Mouse (Mus musculus): Measurements from ENCODE around the gene Gm4846.
"Not testable (repeated sequence)": the region's sequence is repeated elsewhere in the genome, so short reads cannot be mapped to it uniquely, and the experiment has no call there.

The Gm4846 gene

GRCm38 (mm10) chr1:166497488-166497887 is at the start of gene Gm4846:
TSS of gene Gm4846 (minus strand) at chr1:166497588.
- DNase-seq (ENCODE audit: low spot score): not testable (repeated sequence)

GRCm38 (mm10) chr1:166531521-166531920 is 34.1 kb upstream of the Gm4846 start:
- DNase-seq (ENCODE audit: low spot score): not testable (repeated sequence)

DNA sequence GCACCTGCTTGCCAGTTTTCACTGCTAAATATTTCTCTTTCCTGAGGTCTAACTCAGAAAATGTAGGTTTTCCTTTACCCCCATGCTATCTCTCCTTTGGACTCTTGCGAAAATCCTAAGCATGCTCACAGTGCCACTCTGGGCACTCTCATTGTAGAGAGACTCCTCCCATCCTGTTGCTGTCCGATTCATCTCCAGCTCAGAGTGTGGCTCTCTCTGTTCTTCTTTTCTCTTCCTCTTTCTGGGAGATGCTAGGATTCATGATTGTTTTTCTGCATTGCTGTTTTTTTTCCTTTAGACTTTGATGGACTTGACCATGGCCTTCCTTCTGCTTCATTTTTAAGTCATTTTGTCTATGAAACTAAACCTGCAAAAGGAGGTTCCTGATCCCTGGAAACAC is 27.3 kb upstream of the Gm4846 start:
- DNase-seq (ENCODE audit: low spot score): not testable (repeated sequence)

DNA sequence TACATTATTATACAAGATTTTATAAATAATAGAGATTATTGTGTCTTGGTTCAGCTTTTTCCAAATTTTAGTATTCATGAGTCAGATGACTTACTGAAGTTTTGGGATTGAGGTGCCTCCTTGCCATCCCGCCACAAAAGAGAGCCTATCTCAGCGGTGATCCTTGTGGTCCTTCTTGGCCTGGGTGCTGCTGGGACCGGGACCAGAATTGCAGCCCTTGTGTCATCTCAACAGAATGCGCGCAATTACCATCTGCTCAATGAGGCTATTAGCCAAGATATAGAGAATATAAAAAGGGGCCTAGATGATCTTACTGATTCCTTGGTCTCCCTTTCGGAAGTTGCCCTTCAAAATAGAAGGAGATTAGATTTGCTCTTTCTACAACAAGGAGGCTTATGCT is 22.2 kb upstream of the Gm4846 start:
- DNase-seq (ENCODE audit: low spot score): not testable (repeated sequence)

DNA sequence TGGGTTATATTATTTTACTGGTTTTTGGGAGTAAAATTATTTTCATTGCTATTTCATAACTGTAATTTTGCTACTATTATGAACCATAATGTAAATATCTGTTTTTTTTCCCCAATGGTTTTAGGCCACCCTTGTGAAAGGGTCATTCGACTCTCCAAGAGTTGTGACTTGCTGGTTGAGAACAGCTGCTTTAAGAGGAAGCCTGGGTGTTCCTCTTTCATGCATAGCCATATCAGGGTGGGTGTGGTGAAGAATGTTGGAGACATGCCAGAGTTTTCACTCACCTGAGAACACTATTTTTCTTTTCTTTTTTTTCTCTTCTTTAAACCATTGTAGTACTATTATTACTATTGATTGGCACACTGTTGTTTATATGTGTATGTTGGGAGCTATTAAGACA is 19.2 kb upstream of the Gm4846 start:
- DNase-seq (ENCODE audit: low spot score): no peak

DNA sequence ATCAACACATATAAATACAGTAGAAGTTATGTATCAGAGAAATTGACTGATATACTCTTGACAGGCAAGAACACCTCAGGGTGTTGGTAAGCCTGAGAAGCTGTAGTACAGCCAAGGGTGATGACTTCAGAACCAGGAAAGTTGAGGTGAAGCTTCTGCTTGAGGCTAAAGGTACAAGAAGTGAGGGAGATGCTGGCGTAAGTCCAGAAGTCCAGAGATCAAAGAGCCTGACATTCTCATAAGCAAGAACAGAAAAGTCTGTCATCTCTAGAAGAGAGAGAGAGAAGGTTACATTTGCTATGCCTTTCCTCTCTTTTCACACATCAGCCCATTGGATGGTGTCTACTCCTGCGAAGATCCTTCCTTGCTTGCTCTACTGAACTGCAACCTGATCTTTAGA is 6.8 kb upstream of the Gm4846 start:
- not testable (repeated sequence) for DNase-seq (ENCODE audit: low spot score)

- no peak for DNase-seq (ENCODE audit: low spot score)
These were observed 17.9 kb downstream of the Gm4846 start for GRCm38 (mm10) chr1:166479503-166479902.

DNA sequence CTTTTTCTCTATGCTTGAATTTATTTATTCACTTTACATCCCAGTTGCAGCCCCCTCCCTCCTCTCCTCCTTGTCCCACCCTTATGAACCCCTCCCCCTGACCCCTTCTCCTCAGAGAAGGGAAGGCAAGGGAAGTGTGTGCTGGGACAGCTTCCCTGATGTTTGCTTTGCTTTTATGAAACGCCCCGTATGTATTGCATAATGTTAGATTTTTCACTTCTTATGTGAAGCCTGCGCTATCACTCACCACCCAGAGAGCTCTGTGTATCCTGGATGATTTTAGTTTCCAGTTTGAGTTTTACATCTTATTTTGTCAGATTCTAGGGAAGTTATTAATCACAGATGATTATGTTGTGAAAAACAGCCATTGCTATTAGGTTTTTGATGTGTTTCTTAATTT is 30.2 kb downstream of the Gm4846 start:
- DNase-seq (ENCODE audit: low spot score): no peak

DNA sequence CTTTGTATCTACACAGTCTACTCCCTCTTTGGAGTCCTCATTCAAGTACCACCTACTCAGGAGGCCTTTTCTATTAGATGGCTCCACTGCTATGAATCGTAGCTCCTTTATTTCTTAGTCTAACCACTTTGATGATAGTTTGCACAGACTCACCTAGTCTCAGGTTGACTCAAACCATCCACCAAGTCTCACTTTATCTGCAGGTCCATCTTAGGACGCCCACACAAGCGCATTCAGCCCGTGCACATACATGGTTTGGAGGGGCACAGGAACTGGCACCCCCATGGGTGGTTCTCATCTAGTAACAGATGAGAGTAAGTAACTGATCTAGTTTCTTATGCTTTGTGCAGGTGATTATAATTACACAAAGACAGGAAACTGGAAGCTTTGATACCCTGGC is 34.8 kb downstream of the Gm4846 start:
- DNase-seq (ENCODE audit: low spot score): no peak

DNA sequence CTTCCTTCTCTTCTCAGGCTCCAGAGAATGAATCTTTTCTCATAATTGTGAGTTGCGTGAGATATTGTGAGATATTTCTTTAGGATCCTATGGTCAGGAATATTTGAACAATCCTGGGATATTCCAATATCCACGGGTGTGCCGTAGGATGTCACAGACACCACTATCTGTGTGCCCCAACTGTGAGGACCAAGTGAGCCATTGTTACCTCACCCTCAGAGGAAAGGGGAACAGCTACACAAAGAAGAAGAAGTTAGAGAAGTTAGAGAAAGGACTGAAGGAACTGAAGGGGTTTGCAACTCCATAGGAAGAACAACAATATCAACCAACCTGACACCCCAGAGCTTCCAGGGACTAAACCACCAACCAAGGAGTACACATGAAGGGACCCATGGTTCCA is 55.4 kb downstream of the Gm4846 start:
- DNase-seq (ENCODE audit: low spot score): no peak

DNA sequence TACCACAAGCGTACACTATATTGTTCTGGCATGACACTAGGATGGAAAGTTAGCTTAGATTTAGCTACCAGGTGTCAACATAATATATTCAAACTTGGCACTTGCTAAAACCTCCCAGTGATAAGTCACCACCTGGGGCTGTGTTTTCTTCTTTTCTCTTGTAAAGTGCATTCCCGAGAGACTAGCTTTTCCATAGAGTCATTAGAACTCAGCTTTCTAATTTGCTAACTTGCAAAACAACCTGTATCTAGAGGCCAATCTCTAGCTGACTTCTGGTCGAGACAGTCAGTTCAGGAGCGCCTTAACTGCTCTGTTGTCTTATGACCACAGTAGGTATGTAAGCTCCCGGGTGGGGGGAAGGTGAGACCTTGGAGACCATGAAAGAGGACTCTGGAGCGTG is 58.0 kb downstream of the Gm4846 start:
- DNase-seq (ENCODE audit: low spot score): no peak
